In the genomic region with DNA sequence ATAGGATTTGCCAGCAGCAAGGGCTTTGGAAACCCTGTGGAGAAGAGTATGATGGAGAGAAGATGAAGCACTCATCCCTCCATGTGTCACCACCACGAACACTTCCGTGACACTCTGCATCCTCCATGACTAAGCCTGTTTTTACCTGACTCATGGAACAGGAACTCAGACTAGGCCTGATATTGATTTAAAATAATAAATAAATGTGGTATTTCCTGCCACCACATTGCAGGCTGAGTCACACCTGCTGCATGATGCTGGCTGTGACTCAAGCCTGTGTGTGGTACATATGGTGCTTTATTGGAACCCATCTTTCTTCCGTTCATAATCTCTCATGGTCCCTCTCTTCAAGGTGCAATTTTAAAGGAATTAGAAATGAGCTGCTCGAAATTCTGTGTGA, we compare ENCODE assay signal across 23 mouse cellular contexts. TPM values are rescaled to one million over a fixed set of nuclear protein-coding genes. Genes with fewer than 3 reads are reported as not detected.
DNase-seq lines count a peak whose midpoint lies in the region; TF ChIP-seq lines count a peak whose summit lies in the region.
"Had no signal": no experiment of that assay in that cellular context is flagged by ENCODE, and none has a peak within 500 bp of the region (broad histone marks: within the 10 kb centered on the region; RNA-seq: fewer than 3 reads in every experiment).

No protein-coding gene starts in this region.

- no peaks in the 10 kb centered on the region for H3K36me3 ChIP-seq in C2C12 (ENCODE audit: control insufficient read depth, insufficient read depth)
- H3K36me3 ChIP-seq: heart, embryonic 10.5 days; liver, embryonic 12.5 days; lung, embryonic 15.5 days; neural tube, embryonic 15.5 days had no signal

- H3K27me3 ChIP-seq in C2C12 (ENCODE audit: control insufficient read depth, insufficient read depth, insufficient read length): no peaks in the 10 kb centered on the region
- H3K27me3 ChIP-seq: liver, embryonic 12.5 days; lung, embryonic 15.5 days; neural tube, embryonic 15.5 days had no signal

- H3K4me3 ChIP-seq in C2C12 (ENCODE audit: insufficient read depth, poor library complexity, severe bottlenecking): no peak overlapping the region
- no peak overlapping the region for H3K4me3 ChIP-seq in gastrocnemius, adult 2 months
- H3K4me3 ChIP-seq: heart, embryonic 10.5 days; liver, embryonic 12.5 days; lung, embryonic 15.5 days; neural tube, embryonic 15.5 days had no signal

- H3K79me3 ChIP-seq in C2C12 (ENCODE audit: low read depth): no peaks in the 10 kb centered on the region

- intact Hi-C loops in gastrocnemius, adult 2 months (cut with DNase I): no loop called here

- no peak overlapping the region for H3K27ac ChIP-seq in gastrocnemius, adult 2 months
- H3K27ac ChIP-seq: heart, embryonic 10.5 days; liver, embryonic 12.5 days; lung, embryonic 15.5 days; macrophage; neural tube, embryonic 15.5 days; stomach, postnatal 0 days had no signal

- no peaks in the 10 kb centered on the region for H3K79me2 ChIP-seq in C2C12 (ENCODE audit: control insufficient read depth, insufficient read depth)

- TF ChIP-seq CTCF in C2C12 (IDR thresholded peaks at IDR 0.05; ENCODE audit: control insufficient read depth, insufficient read depth, insufficient read length): no peak
- no peak for TF ChIP-seq CTCF in gastrocnemius, adult 2 months (IDR thresholded peaks at IDR 0.05)

- DNase-seq in cerebellum, postnatal 10 days: peak; percentile 15 to 30
- no peak for DNase-seq in cerebellum, adult 11-12 months
- peak; percentile 24 for DNase-seq in layer of hippocampus, adult 11-12 months (ENCODE audit: low spot score)
- DNase-seq in layer of hippocampus, postnatal 10 days (ENCODE audit: low spot score in 2 of 2): no peak
- peak; percentile 44 for DNase-seq in layer of hippocampus, adult 9-11 months
- no peak for DNase-seq in gastrocnemius, adult 2 months
- no peak for DNase-seq in testis, postnatal 14 days (ENCODE audit: low spot score)
- DNase-seq: adrenal gland, postnatal 36 days; B cell, adult 2 months; cerebellum, postnatal 25 days; gastrocnemius, postnatal 25 days; kidney, adult 2 months; kidney, postnatal 14 days; thymus, postnatal 14 days had no signal

- H3ac ChIP-seq in C2C12 (ENCODE audit: control insufficient read depth, insufficient read length, low read depth): no peak overlapping the region

TF ChIP-seq in C2C12, 6 proteins besides CTCF, POLR2A, EP300 and RAD21:
- peak; percentile 88 for TF ChIP-seq MAX (IDR thresholded peaks at IDR 0.05)
- TF ChIP-seq FOSL1 (IDR thresholded peaks at IDR 0.05; ENCODE audit: insufficient read depth, low read length, poor library complexity, severe bottlenecking): peak; percentile 100
- TF ChIP-seq MYOD1 (IDR thresholded peaks at IDR 0.05; ENCODE audit: control insufficient read depth, insufficient read length, low read depth): peak; percentile 88
- no peak for TF ChIP-seq USF1 (IDR thresholded peaks at IDR 0.05; ENCODE audit: low read depth)

RNA-seq across cellular contexts. Expression of gene Tmem200a, which starts 35.6 kb away (rescaled TPM):
- total RNA-seq in layer of hippocampus, postnatal 10 days (2021): 10 to 100 TPM; 22.7 to 22.8 TPM
- 1.6 TPM for polyA plus RNA-seq in C2C12 (2012; fragmentation: generic; extraction: Trizol)
- under 1 TPM in 1 of 2 experiments, not detected in 1; 0.81 TPM for total RNA-seq in gastrocnemius, adult 2 months (2021)
- total RNA-seq: heart, postnatal 25 days had no signal
- polyA plus RNA-seq: macrophage had no signal

RNA-seq across cellular contexts. Expression of gene Gm9767, which starts 36.4 kb away (rescaled TPM):
- total RNA-seq in layer of hippocampus, postnatal 10 days (2021): 1 to 10 TPM in 1 of 2 experiments, under 1 TPM in 1; 0.56 to 2.0 TPM
- 0.15 TPM for polyA plus RNA-seq in C2C12 (2012; fragmentation: generic; extraction: Trizol)
- total RNA-seq in gastrocnemius, adult 2 months (2021): not detected
- total RNA-seq: gastrocnemius, postnatal 25 days; heart, postnatal 25 days had no signal
- polyA plus RNA-seq: heart, embryonic 10.5 days; kidney, adult 2 months; liver, embryonic 12.5 days; lung, embryonic 15.5 days; macrophage; spleen, adult 2 months had no signal

Comparison
In these comparisons a context has a peak if more than half of its experiments do, and no peak if none do; other contexts are left out.
1. DNase-seq: peak in cerebellum, postnatal 10 days (2 of 2), layer of hippocampus, adult 11-12 months (single experiment) and layer of hippocampus, adult 9-11 months (single experiment); none in cerebellum, adult 11-12 months (single experiment), layer of hippocampus, postnatal 10 days (0 of 2), gastrocnemius, adult 2 months (single experiment) and testis, postnatal 14 days (single experiment).
2. RNA of gene Tmem200a, which starts 35.6 kb away (total RNA-seq): 22.7 to 22.8 TPM in layer of hippocampus, postnatal 10 days; 0.81 TPM in gastrocnemius, adult 2 months; every median in the first group is over 10 times any median in the second.